Mouse (Mus musculus) forebrain, embryonic 12.5 days (tissue): ENCODE data around the gene Cryba4. TPM values are rescaled to one million over a fixed set of nuclear protein-coding genes. Genes with fewer than 3 reads are reported as not detected.

Source experiments
- ATAC-seq: fragments of 200-750 bp; cut with Nextera tagmentation; 2 replicates; pipeline ENCODE4 v1.8.0; 2017; ENCODE audit warnings: moderate TSS enrichment; ENCODE audit not compliant: low FRiP score
- H3K27ac ChIP-seq: fragments of 300-500 bp; sonication (generic); 2 replicates; pipeline ENCODE4 v1.5.1; 2016; ENCODE audit warnings: mild to moderate bottlenecking
- H3K27me3 ChIP-seq: fragments of 300-500 bp; sonication (generic); 2 replicates; pipeline ENCODE4 v1.6.1; 2016; ENCODE audit warnings: mild to moderate bottlenecking
- H3K36me3 ChIP-seq: fragments of 300-500 bp; sonication (generic); replicated peaks from 2 replicates; pipeline ENCODE4 v1.6.1; 2016; ENCODE audit warnings: mild to moderate bottlenecking
- H3K4me1 ChIP-seq: fragments of 300-500 bp; sonication (generic); 2 replicates; pipeline ENCODE4 v1.6.1; 2016
- H3K4me2 ChIP-seq: fragments of 300-500 bp; sonication (generic); 2 replicates; pipeline ENCODE4 v1.6.1; 2016; ENCODE audit warnings: mild to moderate bottlenecking, moderate library complexity
- H3K4me3 ChIP-seq: fragments of 300-500 bp; sonication (generic); replicated peaks from 2 replicates; pipeline ENCODE4 v1.5.1; 2016; ENCODE audit warnings: mild to moderate bottlenecking
- H3K9ac ChIP-seq: fragments of 300-500 bp; sonication (generic); 2 replicates; pipeline ENCODE4 v1.6.1; 2016; ENCODE audit warnings: mild to moderate bottlenecking
- H3K9me3 ChIP-seq: fragments of 300-500 bp; sonication (generic); 2 replicates; pipeline ENCODE4 v1.6.1; 2016
- WGBS: fragments of 180-500 bp; shearing (Covaris S2); methylation state at CpG from one replicate; pipeline ENCODE4 v1.1.7; 2016; 5-methylcytosine and 5-hydroxymethylcytosine counted together
- polyA plus RNA-seq: library from polyadenylated mRNA; unstranded; fragments of >200 nt; fragmentation: Nextera tagmentation; extraction: Ambion mirVana; gene quantifications from 2 replicates; pipeline ENCODE4 v1.2.1, GENCODE M21; 2016

Cryba4 gene
- polyA plus RNA-seq, 1 experiment from 2014 or later, result 1.2 TPM

GRCm38 (mm10) chr5:112199656-112200055 lies 52.7 kb downstream of the Cryba4 start:
- Histone ChIP-seq H3K4me2 (no peak overlapping the region), H3K4me1 (peaks cover 3% of the 10 kb centered on the region; the same call in 1 of the 2 replicates), H3K27me3 (0 out of 2 replicates have a peak, but pooled peaks cover 7% of the 10 kb centered on the region), H3K4me3 (no peak overlapping the region), H3K9me3 (no peaks in the 10 kb centered on the region), H3K9ac (no peak overlapping the region), H3K27ac (no peak overlapping the region), H3K36me3 (no peaks in the 10 kb centered on the region)
- no peak for ATAC-seq
- 89% methylated on average over 6 of the region's 6 CpGs for WGBS

Other genes with a start within 250 kb of the Cryba4 start
- gene Crybb1, start 3.3 kb upstream of the Cryba4 start, polyA plus RNA-seq, result 1.2 and 1.3 TPM in 2 replicates
- 27.1 and 28.6 TPM in 2 replicates for gene Tpst2, start 24.2 kb upstream of the Cryba4 start, polyA plus RNA-seq
- 38.1 and 39.5 TPM in 2 replicates for gene Tfip11, start 73.8 kb upstream of the Cryba4 start, polyA plus RNA-seq
- 47.3 and 50.0 TPM in 2 replicates for gene Srrd, start 90.5 kb upstream of the Cryba4 start, polyA plus RNA-seq
- gene Hps4, start 90.6 kb upstream of the Cryba4 start, polyA plus RNA-seq, result 36.1 and 37.3 TPM in 2 replicates
- gene Gm6583, start 103.5 kb upstream of the Cryba4 start, polyA plus RNA-seq, result 0.22 and 0.31 TPM in 2 replicates
- gene Asphd2, start 142.3 kb upstream of the Cryba4 start, polyA plus RNA-seq, result 38.6 and 57.3 TPM in 2 replicates
- gene Gm6588, start 196.9 kb upstream of the Cryba4 start, polyA plus RNA-seq, result 0.57 and 0.65 TPM in 2 replicates